Mouse (Mus musculus): Measurements from ENCODE around the gene 1700109H08Rik. TPM values are rescaled to one million over a fixed set of nuclear protein-coding genes. Genes with fewer than 3 reads are reported as not detected.

The 1700109H08Rik gene
- total and polyA plus RNA-seq, 3 experiments = 0.59 to 23.1 (median 6.0) TPM

DNA sequence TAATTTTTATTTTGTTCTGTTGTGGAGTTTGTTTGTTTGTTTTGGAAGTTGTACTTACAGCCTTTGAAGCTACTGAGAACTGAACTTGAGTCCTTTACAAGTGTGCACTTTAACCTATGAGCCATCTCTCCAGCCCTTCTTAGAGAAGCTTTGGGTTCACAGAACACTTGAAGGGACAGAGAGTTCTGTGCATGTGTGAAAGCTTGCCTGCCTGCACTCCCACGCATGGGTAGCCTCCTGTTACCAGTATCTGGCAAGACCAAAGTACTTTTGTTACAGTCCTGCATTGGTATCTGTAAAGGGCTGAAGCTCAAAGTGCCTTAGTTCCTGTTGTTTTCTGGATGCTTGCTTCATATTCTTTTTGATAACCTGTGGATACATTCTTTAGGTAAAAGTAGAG, 25.1 kb upstream of the 1700109H08Rik start:
- Histone ChIP-seq H3K9me3 (replicated peaks) (no peaks in the 10 kb centered on the region), H3K27me3 (ENCODE audit: insufficient read depth, low read length) (no peaks in the 10 kb centered on the region), H3K4me1 (ENCODE audit: insufficient read depth, low read depth, low read length) (peaks cover 48% of the 10 kb centered on the region), H3K4me3 (ENCODE audit: low read depth, low read length) (no peak overlapping the region), H3K36me3 (replicated peaks) (peaks cover 41% of the 10 kb centered on the region)
- DNase-seq (ENCODE audit: low spot score) = no peak
- no peak for ATAC-seq (ENCODE audit: extremely low read depth, insufficient number of reproducible peaks, low FRiP score, poor library complexity, severe bottlenecking)
- no peak for TF ChIP-seq GATA1 (IDR thresholded peaks at IDR 0.05; ENCODE audit: borderline replicate concordance, low read length)
- TF ChIP-seq TAL1 (conservative IDR thresholded peaks at IDR 0.05; ENCODE audit: low read depth, low read length) = no peak
- no peak for TF ChIP-seq POLR2AphosphoS5 (IDR thresholded peaks at IDR 0.05; ENCODE audit: insufficient replicate concordance, low read depth, low read length)
- no peak for TF ChIP-seq GATA2 (IDR thresholded peaks at IDR 0.05; ENCODE audit: borderline replicate concordance, low read depth, low read length)
- TF ChIP-seq CTCF (IDR thresholded peaks at IDR 0.05; ENCODE audit: low read depth, low read length) = no peak

DNA sequence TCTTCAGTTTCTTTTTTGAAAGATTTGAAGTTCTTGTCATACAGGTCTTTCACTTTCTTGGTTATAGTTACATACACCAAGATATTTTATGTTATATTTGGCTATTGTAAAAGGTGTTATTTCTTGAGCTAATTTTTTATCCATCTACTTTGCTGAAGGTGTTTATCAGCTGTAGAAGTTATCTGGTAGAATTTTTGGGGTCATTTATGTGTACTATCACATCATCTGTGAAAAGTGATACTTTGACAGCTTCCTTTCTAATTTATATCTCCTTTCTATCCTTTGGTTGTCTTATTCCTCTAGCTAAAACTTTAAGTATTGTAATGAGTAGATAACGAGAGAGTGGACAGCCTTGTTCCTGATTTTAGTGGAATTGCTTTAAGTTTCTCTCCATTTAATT, 19.9 kb upstream of the 1700109H08Rik start:
- no peaks in the 10 kb centered on the region for H3K27me3 ChIP-seq (ENCODE audit: insufficient read depth, low read length)

GRCm38 (mm10) chr5:3554198-3554597, 17.2 kb upstream of the 1700109H08Rik start:
- no peak for DNase-seq (ENCODE audit: low spot score)
- Histone ChIP-seq H3K4me1 (ENCODE audit: insufficient read depth, low read depth, low read length) (peaks cover 8% of the 10 kb centered on the region; the same call in 1 of the 2 replicates), H3K27me3 (ENCODE audit: insufficient read depth, low read length) (no peaks in the 10 kb centered on the region), H3K36me3 (replicated peaks) (peaks cover 59% of the 10 kb centered on the region), H3K9me3 (replicated peaks) (no peaks in the 10 kb centered on the region), H3K4me3 (ENCODE audit: low read depth, low read length) (no peak overlapping the region)
- no peak for ATAC-seq (ENCODE audit: extremely low read depth, insufficient number of reproducible peaks, low FRiP score, poor library complexity, severe bottlenecking)
- TF ChIP-seq GATA1 (IDR thresholded peaks at IDR 0.05; ENCODE audit: borderline replicate concordance, low read length) (no peak), TAL1 (conservative IDR thresholded peaks at IDR 0.05; ENCODE audit: low read depth, low read length) (no peak), CTCF (IDR thresholded peaks at IDR 0.05; ENCODE audit: low read depth, low read length) (no peak), GATA2 (IDR thresholded peaks at IDR 0.05; ENCODE audit: borderline replicate concordance, low read depth, low read length) (no peak), POLR2AphosphoS5 (IDR thresholded peaks at IDR 0.05; ENCODE audit: insufficient replicate concordance, low read depth, low read length) (no peak)

More for the DNA sequence above, 19.9 kb upstream of the 1700109H08Rik start:
- no peak for TF ChIP-seq POLR2AphosphoS5 (IDR thresholded peaks at IDR 0.05; ENCODE audit: insufficient replicate concordance, low read depth, low read length)
- H3K9me3 ChIP-seq (replicated peaks) = no peaks in the 10 kb centered on the region
- no peak for DNase-seq (ENCODE audit: low spot score)
- H3K4me1 ChIP-seq (ENCODE audit: insufficient read depth, low read depth, low read length) = peaks cover 15% of the 10 kb centered on the region
- no peak overlapping the region for H3K4me3 ChIP-seq (ENCODE audit: low read depth, low read length)
- ATAC-seq (ENCODE audit: extremely low read depth, insufficient number of reproducible peaks, low FRiP score, poor library complexity, severe bottlenecking) = no peak
- H3K36me3 ChIP-seq (replicated peaks) = peaks cover 54% of the 10 kb centered on the region

DNA sequence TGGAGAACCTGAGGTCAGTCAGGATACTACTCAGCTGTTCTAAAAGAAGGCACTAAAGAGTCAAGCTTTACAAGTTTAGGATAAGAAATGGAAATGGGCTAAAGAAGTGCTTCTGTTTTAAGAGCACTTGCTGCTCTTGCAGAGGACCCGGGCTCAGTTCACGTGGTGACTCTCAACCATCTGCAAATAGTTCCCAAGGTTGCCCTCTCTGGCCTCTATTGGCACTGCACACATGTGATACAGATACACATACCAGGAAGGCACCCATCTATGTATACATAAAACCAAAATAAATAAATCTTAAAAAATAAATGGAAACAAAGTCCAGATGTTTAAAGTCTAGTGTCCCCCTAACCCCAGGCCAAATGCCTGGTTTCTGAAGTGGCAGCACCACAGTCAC, 3.5 kb downstream of the 1700109H08Rik start:
- H3K36me3 ChIP-seq (replicated peaks) = peaks cover 95% of the 10 kb centered on the region
- no peak overlapping the region for H3K4me3 ChIP-seq (ENCODE audit: low read depth, low read length)
- H3K4me1 ChIP-seq (ENCODE audit: insufficient read depth, low read depth, low read length) = peaks cover 12% of the 10 kb centered on the region; the same call in 1 of the 2 replicates
- ATAC-seq (ENCODE audit: extremely low read depth, insufficient number of reproducible peaks, low FRiP score, poor library complexity, severe bottlenecking) (no peak), DNase-seq (ENCODE audit: low spot score) (no peak)
- peaks cover 8% of the 10 kb centered on the region for H3K9me3 ChIP-seq (replicated peaks)
- TF ChIP-seq POLR2AphosphoS5 (IDR thresholded peaks at IDR 0.05; ENCODE audit: insufficient replicate concordance, low read depth, low read length) (no peak), TAL1 (conservative IDR thresholded peaks at IDR 0.05; ENCODE audit: low read depth, low read length) (no peak)
- no peaks in the 10 kb centered on the region for H3K27me3 ChIP-seq (ENCODE audit: insufficient read depth, low read length)

DNA sequence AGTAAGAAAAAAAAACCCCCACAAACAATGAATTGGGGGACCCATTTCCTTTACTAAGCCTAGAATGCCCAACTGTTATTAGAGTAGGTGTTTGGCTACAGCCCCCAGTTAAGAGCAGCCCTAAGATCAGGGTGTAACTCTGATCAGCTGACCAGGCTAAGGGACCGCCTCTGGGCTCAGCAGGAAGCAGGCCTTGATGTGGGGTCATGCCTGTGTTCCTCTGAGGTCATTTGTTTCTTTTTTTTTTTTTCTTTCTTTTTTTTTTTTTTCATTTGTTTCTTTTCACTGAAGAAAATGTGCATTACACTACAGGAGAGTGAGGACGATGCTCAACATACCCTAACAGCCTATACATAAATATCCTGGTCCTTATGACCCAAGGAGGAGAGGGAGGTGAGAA, 6.6 kb downstream of the 1700109H08Rik start:
- no peak overlapping the region for H3K4me3 ChIP-seq (ENCODE audit: low read depth, low read length)
- no peaks in the 10 kb centered on the region for H3K27me3 ChIP-seq (ENCODE audit: insufficient read depth, low read length)
- H3K4me1 ChIP-seq (ENCODE audit: insufficient read depth, low read depth, low read length) = no peaks in the 10 kb centered on the region
- DNase-seq (ENCODE audit: low spot score) (no peak), ATAC-seq (ENCODE audit: extremely low read depth, insufficient number of reproducible peaks, low FRiP score, poor library complexity, severe bottlenecking) (no peak)
- peaks cover 8% of the 10 kb centered on the region for H3K9me3 ChIP-seq (replicated peaks)
- peaks cover 95% of the 10 kb centered on the region for H3K36me3 ChIP-seq (replicated peaks)
- no peak for TF ChIP-seq POLR2AphosphoS5 (IDR thresholded peaks at IDR 0.05; ENCODE audit: insufficient replicate concordance, low read depth, low read length)
- no peak for TF ChIP-seq CTCF (IDR thresholded peaks at IDR 0.05; ENCODE audit: low read depth, low read length)
- no peak for TF ChIP-seq TAL1 (conservative IDR thresholded peaks at IDR 0.05; ENCODE audit: low read depth, low read length)
- TF ChIP-seq GATA2 (IDR thresholded peaks at IDR 0.05; ENCODE audit: borderline replicate concordance, low read depth, low read length) = no peak

DNA sequence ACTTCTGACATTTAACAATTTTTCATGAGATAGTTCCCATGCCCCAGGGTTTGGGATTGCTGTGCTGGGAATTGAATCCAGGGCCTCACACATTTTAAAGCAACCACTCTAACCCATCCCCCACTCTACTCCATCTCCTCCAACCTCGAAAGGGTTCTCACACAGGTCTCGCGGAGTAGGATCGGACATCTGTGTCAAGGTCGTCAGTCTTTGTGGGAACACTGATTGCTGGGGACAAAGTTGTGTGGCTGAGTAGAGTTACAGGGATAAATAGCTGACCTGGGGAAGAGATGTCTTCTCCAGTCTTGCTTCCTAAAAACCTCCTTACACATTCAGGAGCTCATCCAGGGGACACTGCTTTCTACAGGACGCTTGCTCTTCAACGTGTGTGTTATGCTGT, 7.7 kb downstream of the 1700109H08Rik start:
- Histone ChIP-seq H3K4me1 (ENCODE audit: insufficient read depth, low read depth, low read length) (peaks cover 4% of the 10 kb centered on the region; the same call in 1 of the 2 replicates), H3K9me3 (replicated peaks) (peaks cover 4% of the 10 kb centered on the region), H3K36me3 (replicated peaks) (peaks cover 95% of the 10 kb centered on the region), H3K4me3 (ENCODE audit: low read depth, low read length) (no peak overlapping the region), H3K27me3 (ENCODE audit: insufficient read depth, low read length) (no peaks in the 10 kb centered on the region)
- DNase-seq (ENCODE audit: low spot score) (no peak), ATAC-seq (ENCODE audit: extremely low read depth, insufficient number of reproducible peaks, low FRiP score, poor library complexity, severe bottlenecking) (no peak)
- TF ChIP-seq POLR2AphosphoS5 (IDR thresholded peaks at IDR 0.05; ENCODE audit: insufficient replicate concordance, low read depth, low read length) (no peak), GATA2 (IDR thresholded peaks at IDR 0.05; ENCODE audit: borderline replicate concordance, low read depth, low read length) (no peak), GATA1 (IDR thresholded peaks at IDR 0.05; ENCODE audit: borderline replicate concordance, low read length) (no peak), TAL1 (conservative IDR thresholded peaks at IDR 0.05; ENCODE audit: low read depth, low read length) (no peak), CTCF (IDR thresholded peaks at IDR 0.05; ENCODE audit: low read depth, low read length) (no peak)
